Mouse (Mus musculus) neural tube, embryonic 13.5 days (tissue): Measurements from ENCODE around the gene Ccdc3. TPM values are rescaled to one million over a fixed set of nuclear protein-coding genes. Genes with fewer than 3 reads are reported as not detected.
"Not testable (repeated sequence)": the region's sequence is repeated elsewhere in the genome, so short reads cannot be mapped to it uniquely, and the experiment has no call there.

Experiments used
- ATAC-seq: fragments of 200-750 bp; cut with Nextera tagmentation; 2 replicates; pipeline ENCODE4 v1.8.0; 2017; ENCODE audit warnings: low read depth, mild to moderate bottlenecking, moderate TSS enrichment, moderate library complexity
- H3K27ac ChIP-seq: fragments of 300-500 bp; sonication (generic); replicated peaks from 2 replicates; pipeline ENCODE4 v1.5.1; 2015; ENCODE audit warnings: moderate library complexity, mild to moderate bottlenecking, inconsistent platforms
- H3K27me3 ChIP-seq: fragments of 300-500 bp; sonication (generic); 2 replicates; pipeline ENCODE4 v1.6.1; 2015; ENCODE audit warnings: mild to moderate bottlenecking, inconsistent platforms
- H3K36me3 ChIP-seq: fragments of 300-500 bp; sonication (generic); 2 replicates; pipeline ENCODE4 v1.6.1; 2015; ENCODE audit warnings: mild to moderate bottlenecking, inconsistent platforms
- H3K4me1 ChIP-seq: fragments of 300-500 bp; sonication (generic); replicated peaks from 2 replicates; pipeline ENCODE4 v1.6.1; 2015; ENCODE audit warnings: inconsistent platforms
- H3K4me2 ChIP-seq: fragments of 300-500 bp; sonication (generic); 2 replicates; pipeline ENCODE4 v1.6.1; 2015; ENCODE audit warnings: inconsistent platforms, mild to moderate bottlenecking, moderate library complexity
- H3K4me3 ChIP-seq: fragments of 300-500 bp; sonication (generic); 2 replicates; pipeline ENCODE4 v1.5.1; 2015; ENCODE audit warnings: mild to moderate bottlenecking, inconsistent platforms
- H3K9ac ChIP-seq: fragments of 300-500 bp; sonication (generic); 2 replicates; pipeline ENCODE4 v1.6.1; 2015; ENCODE audit warnings: moderate library complexity, mild to moderate bottlenecking, inconsistent platforms
- H3K9me3 ChIP-seq: fragments of 300-500 bp; sonication (generic); 2 replicates; pipeline ENCODE4 v1.6.1; 2016; ENCODE audit warnings: inconsistent platforms
- WGBS: fragments of 180-500 bp; shearing (Covaris S2); methylation state at CpG from one replicate; pipeline ENCODE4 v1.1.7; 2015; 5-methylcytosine and 5-hydroxymethylcytosine counted together
- polyA plus RNA-seq: library from polyadenylated mRNA; unstranded; fragments of >200 nt; fragmentation: Nextera tagmentation; extraction: Ambion mirVana; gene quantifications from 2 replicates; pipeline ENCODE4 v1.2.1, GENCODE M21; 2015

Gene Ccdc3
- 7.9 and 11.7 TPM in 2 replicates for polyA plus RNA-seq

DNA sequence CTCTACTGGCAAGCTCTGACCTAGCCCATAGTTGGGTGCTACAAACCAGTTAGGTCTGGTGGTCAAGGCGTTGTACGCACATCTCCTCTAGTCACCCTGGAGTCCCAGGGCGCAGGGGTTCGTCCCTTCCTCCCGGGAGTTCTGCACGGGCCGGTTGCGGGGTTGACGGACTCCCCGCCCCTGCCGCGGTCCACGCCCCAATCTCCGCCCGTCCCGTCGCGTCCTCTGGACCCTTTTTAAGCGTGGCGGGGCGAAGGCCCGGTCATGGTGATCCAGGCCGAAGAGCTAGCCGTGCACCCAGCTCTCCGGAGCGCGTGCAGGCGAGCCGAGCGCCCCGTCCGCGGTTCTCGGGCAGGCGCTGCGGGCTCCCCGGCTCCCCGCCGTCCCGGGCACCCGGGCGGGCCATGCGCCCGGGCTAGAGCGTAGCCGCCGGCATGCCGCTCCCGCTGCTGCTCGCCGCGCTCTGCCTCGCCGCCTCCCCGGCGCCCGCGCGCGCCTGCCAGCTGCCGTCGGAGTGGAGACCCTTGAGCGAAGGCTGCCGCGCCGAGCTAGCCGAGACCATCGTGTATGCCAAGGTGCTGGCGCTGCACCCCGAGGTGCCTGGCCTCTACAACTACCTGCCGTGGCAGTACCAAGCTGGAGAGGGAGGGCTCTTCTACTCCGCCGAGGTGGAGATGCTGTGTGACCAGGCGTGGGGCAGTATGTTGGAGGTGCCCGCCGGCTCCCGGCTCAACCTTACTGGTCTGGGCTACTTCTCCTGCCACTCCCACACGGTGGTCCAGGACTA, at the start of gene Ccdc3:
Gene Ccdc3, plus strand, starts transcription at position 277 of the 787 bp plus-strand sequence.
- Histone ChIP-seq H3K27ac (no peak within 1 kb of the TSS), H3K4me1 (peaks cover 15% of the 10 kb centered on the region), H3K9ac (peak within 1 kb of the TSS; percentile 67), H3K4me3 (peak within 1 kb of the TSS; percentile 44), H3K27me3 (peaks cover 59% of the 10 kb centered on the region), H3K9me3 (no peaks in the 10 kb centered on the region), H3K4me2 (peak within 1 kb of the TSS; percentile 73), H3K36me3 (no peaks in the 10 kb centered on the region)
- ATAC-seq, result peak; percentile 78
- under 1% methylated on average over 75 of the region's 78 CpGs for WGBS

GRCm38 (mm10) chr2:5090385-5090784, 47.2 kb upstream of the Ccdc3 start:
- H3K27ac ChIP-seq, H3K9ac ChIP-seq, H3K36me3 ChIP-seq, H3K9me3 ChIP-seq, H3K4me1 ChIP-seq, H3K4me3 ChIP-seq, H3K4me2 ChIP-seq, H3K27me3 ChIP-seq: not testable (repeated sequence)
- peak; percentile 69; the same call in 1 of the 2 replicates for ATAC-seq
- WGBS, result 87% methylated on average over 3 of the region's 4 CpGs

DNA sequence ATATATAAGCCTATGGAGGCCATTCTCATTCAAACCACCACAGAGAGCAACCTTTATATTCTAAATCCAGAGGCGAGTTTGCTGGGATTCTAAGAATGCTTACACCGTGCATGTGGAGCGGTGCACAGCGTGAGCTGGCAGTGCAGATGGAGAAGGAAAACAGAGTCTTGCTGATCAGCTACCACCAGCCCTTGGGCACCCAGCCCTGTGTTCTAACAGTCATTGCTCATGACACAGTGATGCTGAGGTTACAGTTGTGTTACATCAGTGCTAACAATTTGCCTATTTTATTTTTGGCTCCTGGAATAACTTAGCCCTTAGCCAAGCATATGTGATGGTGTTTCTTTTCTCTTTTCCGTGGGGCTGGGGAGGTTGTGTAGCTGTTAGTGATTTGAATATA, 42.7 kb upstream of the Ccdc3 start:
- no peak overlapping the region for H3K4me2 ChIP-seq
- H3K4me3 ChIP-seq, result no peak overlapping the region
- H3K4me1 ChIP-seq, result peaks cover 22% of the 10 kb centered on the region
- 84% methylated on average over 5 of the region's 5 CpGs for WGBS
- no peaks in the 10 kb centered on the region for H3K36me3 ChIP-seq
- no peak overlapping the region for H3K9ac ChIP-seq
- ATAC-seq, result no peak
- H3K9me3 ChIP-seq, result 0 out of 2 replicates have a peak, but pooled peaks cover 5% of the 10 kb centered on the region
- no peak overlapping the region for H3K27ac ChIP-seq
- H3K27me3 ChIP-seq, result no peaks in the 10 kb centered on the region

- Histone ChIP-seq H3K4me3 (no peak overlapping the region), H3K4me2 (no peak overlapping the region), H3K9ac (no peak overlapping the region), H3K36me3 (no peaks in the 10 kb centered on the region), H3K9me3 (0 out of 2 replicates have a peak, but pooled peaks cover 5% of the 10 kb centered on the region), H3K27ac (no peak overlapping the region), H3K4me1 (peaks cover 26% of the 10 kb centered on the region), H3K27me3 (no peaks in the 10 kb centered on the region)
- ATAC-seq, result no peak
- WGBS, result 38% methylated on average over 1 of the region's 1 CpGs
Observed at GRCm38 (mm10) chr2:5095316-5095715, 42.3 kb upstream of the Ccdc3 start.

DNA sequence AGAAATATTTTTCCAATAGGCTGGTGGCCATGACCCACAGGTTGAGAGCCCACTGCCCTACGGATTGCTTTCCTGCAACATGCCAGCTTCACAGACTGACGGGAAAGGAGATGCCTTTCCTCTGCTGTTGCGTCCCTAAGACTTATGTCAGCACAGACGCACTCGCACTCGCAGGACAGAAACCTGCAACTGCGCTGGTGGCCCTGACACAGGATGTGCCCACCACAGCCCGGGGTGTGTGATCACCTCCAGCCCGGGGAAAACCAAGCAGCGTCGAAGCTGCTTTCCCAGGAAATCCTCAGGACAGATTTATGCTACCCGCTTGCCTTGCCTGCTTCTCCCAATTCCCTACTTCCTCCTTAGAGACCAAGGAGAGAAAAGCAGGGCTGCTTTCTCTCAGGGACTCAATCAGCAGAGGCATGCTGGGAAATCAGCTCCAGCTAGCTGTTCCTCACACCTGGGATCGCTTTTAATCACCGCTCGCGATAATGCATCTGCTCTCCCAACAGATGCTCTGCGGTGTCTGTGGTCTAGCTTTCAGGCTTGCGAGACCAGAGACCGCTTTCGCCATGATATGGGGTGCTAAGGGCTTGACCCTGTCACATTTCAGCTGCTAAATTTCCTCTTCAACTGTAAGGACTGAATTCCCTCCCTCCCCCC, 39.7 kb upstream of the Ccdc3 start:
- Histone ChIP-seq H3K27me3 (no peaks in the 10 kb centered on the region), H3K4me3 (peak overlapping the region; percentile 29), H3K36me3 (no peaks in the 10 kb centered on the region), H3K4me1 (peaks cover 26% of the 10 kb centered on the region), H3K27ac (peak overlapping the region; percentile 85), H3K9me3 (0 out of 2 replicates have a peak, but pooled peaks cover 5% of the 10 kb centered on the region), H3K9ac (peak overlapping the region; percentile 65), H3K4me2 (peak overlapping the region; percentile 54)
- 24% methylated on average over 20 of the region's 20 CpGs for WGBS
- ATAC-seq, result peak; percentile 70

DNA sequence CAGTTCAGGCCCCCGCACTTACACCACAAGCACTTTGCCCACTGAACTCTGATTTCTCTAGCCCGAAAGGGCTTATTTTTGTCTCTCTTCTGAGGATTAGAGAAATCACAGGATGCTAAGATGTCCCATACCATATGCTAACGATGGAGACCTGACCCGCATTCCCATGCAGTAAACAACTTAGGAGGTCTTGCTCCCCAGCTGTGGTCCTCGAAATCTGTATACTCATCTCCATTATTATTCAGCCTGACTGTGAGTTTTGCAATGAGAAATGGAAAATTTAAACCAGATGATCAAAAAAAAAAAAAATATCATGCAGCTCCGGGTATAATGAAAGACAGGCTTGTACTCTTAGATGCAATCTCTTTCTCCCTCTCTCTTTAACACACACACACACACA, 38.4 kb upstream of the Ccdc3 start:
- H3K27me3 ChIP-seq, result no peaks in the 10 kb centered on the region
- no peak overlapping the region for H3K9ac ChIP-seq
- H3K27ac ChIP-seq, result no peak overlapping the region; the same call in 1 of the 2 replicates
- no peaks in the 10 kb centered on the region for H3K36me3 ChIP-seq
- H3K4me1 ChIP-seq, result peaks cover 26% of the 10 kb centered on the region
- no peak overlapping the region for H3K4me3 ChIP-seq
- H3K4me2 ChIP-seq, result no peak overlapping the region
- H3K9me3 ChIP-seq, result 0 out of 2 replicates have a peak, but pooled peaks cover 4% of the 10 kb centered on the region
- WGBS, result 72% methylated on average over 6 of the region's 6 CpGs
- no peak for ATAC-seq

GRCm38 (mm10) chr2:5101743-5102245, 35.8 kb upstream of the Ccdc3 start:
- Histone ChIP-seq H3K4me2 (no peak overlapping the region), H3K27me3 (no peaks in the 10 kb centered on the region), H3K27ac (no peak overlapping the region), H3K4me1 (peaks cover 26% of the 10 kb centered on the region), H3K9me3 (0 out of 2 replicates have a peak, but pooled peaks cover 9% of the 10 kb centered on the region), H3K36me3 (no peaks in the 10 kb centered on the region), H3K9ac (no peak overlapping the region), H3K4me3 (no peak overlapping the region)
- no peak for ATAC-seq
- 88% methylated on average over 10 of the region's 10 CpGs for WGBS

DNA sequence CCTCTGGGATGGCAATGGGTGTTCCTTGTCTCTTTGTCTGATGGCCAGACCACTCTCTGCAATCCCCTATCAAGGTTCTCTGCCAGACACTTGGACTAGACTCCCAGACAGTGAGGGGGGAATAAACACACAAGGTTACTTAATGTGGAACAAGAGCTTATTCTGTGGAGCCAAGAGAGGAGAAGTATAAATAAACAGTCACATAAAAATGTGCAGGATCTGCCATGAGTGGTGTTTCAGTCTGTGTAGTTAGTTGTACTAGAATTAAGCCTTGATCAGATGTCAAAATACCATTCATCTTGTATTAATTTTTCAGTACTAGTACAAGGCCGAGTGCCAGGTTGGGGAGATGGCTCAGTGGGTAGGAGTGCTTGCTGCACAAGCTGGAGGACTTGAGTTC, 34.7 kb upstream of the Ccdc3 start:
- Histone ChIP-seq H3K9ac (no peak overlapping the region), H3K4me1 (peaks cover 21% of the 10 kb centered on the region), H3K4me2 (no peak overlapping the region), H3K4me3 (no peak overlapping the region), H3K36me3 (no peaks in the 10 kb centered on the region), H3K9me3 (peaks cover 20% of the 10 kb centered on the region; the same call in 1 of the 2 replicates), H3K27me3 (no peaks in the 10 kb centered on the region), H3K27ac (no peak overlapping the region)
- WGBS, result 65% methylated on average over 1 of the region's 1 CpGs
- ATAC-seq, result no peak

GRCm38 (mm10) chr2:5112785-5113291, 24.7 kb upstream of the Ccdc3 start:
- H3K4me2 ChIP-seq, result no peak overlapping the region

DNA sequence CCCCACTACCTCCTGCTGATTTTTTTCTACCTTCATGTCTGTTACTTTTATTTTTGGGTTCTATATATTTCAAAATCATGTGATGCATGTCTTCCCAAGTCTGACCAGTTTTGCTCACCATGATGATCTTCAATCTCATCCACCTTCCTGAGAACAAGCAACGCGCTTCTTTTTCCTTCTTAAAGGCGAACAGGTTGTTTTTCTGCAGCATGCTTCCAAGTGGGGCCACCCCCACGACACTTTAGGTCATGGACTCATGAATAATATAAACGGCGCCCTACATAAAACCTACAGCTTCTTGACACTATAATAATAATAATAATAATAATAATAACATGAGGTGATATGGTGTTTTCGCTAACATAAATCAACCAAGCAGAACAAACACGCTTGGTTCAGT, 23.2 kb upstream of the Ccdc3 start:
- no peak overlapping the region for H3K27ac ChIP-seq
- H3K4me1 ChIP-seq, result peaks cover 25% of the 10 kb centered on the region
- H3K27me3 ChIP-seq, result no peaks in the 10 kb centered on the region
- H3K4me3 ChIP-seq, result no peak overlapping the region
- no peaks in the 10 kb centered on the region for H3K36me3 ChIP-seq
- H3K4me2 ChIP-seq, result no peak overlapping the region
- no peak overlapping the region for H3K9ac ChIP-seq
- no peaks in the 10 kb centered on the region for H3K9me3 ChIP-seq
- 89% methylated on average over 8 of the region's 8 CpGs for WGBS
- ATAC-seq, result no peak

More at GRCm38 (mm10) chr2:5112785-5113291, 24.7 kb upstream of the Ccdc3 start:
- Histone ChIP-seq H3K9me3 (peaks cover 2% of the 10 kb centered on the region; the same call in 1 of the 2 replicates), H3K9ac (no peak overlapping the region), H3K36me3 (no peaks in the 10 kb centered on the region), H3K4me3 (no peak overlapping the region), H3K4me1 (peaks cover 25% of the 10 kb centered on the region), H3K27ac (peak overlapping the region; percentile 54), H3K27me3 (no peaks in the 10 kb centered on the region)
- WGBS, result 28% methylated on average over 8 of the region's 8 CpGs
- no peak for ATAC-seq

- no peaks in the 10 kb centered on the region for H3K27me3 ChIP-seq
- WGBS, result 21% methylated on average over 5 of the region's 5 CpGs
- H3K9me3 ChIP-seq, result no peaks in the 10 kb centered on the region
- no peak overlapping the region for H3K4me2 ChIP-seq
- no peaks in the 10 kb centered on the region for H3K36me3 ChIP-seq
- peak overlapping the region; percentile 46 for H3K27ac ChIP-seq
- H3K4me1 ChIP-seq, result peaks cover 25% of the 10 kb centered on the region
- no peak overlapping the region for H3K4me3 ChIP-seq
- ATAC-seq, result peak; percentile 79
- H3K9ac ChIP-seq, result no peak overlapping the region
Observed at GRCm38 (mm10) chr2:5116856-5117532, 20.6 kb upstream of the Ccdc3 start.
